Mouse (Mus musculus): ENCODE results near the gene Cfap77.

Cfap77 gene

DNA sequence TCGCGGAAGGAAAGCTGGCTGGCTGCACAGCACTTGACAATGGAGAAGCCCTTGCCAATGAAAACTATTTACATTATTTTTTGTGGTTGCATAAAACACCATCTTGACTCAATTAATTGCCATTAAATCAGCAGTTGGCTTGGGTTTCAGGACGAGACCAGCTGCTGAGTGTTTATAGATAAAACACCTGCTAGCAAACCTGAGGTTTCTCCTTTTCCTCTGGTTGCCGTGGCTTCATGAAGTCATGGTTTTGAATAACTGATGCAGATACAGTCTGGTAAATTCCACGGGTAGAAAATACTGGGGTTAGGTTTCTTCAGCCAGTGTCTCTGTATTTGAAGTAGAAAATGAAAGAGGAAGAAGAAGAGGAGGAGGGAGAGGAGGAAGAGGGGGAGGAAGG lies 2.9 kb downstream of the Cfap77 start:
- DNase-seq (ENCODE audit: low read depth, low spot score) = no peak

DNA sequence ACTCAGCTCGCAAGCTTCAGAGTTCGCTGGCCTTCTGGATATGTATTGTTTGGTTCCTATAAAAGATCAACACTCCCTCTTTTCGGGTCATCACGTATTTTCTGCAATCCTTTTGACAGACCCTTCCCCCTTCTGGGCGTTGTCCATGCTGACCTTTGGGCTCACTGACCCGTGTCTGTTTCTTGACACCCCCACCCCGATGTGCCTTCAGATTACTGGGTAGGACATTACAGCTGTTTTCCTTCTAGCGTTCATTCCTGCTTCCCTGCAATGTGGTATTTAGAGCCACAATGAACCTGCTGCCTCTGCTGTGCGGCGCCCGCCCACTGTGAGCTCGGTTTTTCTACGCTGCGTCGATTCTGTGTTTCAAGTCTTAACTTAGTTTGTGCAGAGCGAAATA lies 8.7 kb downstream of the Cfap77 start:
- no peak for DNase-seq (ENCODE audit: low read depth, low spot score)

DNA sequence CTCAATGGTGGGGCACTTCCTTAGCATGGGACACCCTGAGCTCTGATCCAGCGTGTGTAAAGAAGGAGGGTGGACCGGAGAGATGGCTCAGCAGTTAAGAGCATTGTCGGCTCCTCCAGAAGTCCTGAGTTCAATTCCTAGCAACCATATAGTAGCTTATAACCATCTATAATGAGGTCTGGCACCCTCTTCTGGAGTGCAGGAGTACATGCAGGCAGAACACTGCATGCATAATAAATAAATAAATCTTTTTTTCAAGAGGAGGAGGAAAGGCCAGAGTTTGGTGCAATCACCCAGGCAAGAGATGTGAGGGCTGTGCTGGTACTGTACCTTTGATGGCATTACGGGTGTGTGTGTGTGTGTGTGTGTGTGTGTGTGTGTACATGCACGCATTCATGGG lies 12.7 kb downstream of the Cfap77 start:
- DNase-seq (ENCODE audit: low read depth, low spot score) = no peak

DNA sequence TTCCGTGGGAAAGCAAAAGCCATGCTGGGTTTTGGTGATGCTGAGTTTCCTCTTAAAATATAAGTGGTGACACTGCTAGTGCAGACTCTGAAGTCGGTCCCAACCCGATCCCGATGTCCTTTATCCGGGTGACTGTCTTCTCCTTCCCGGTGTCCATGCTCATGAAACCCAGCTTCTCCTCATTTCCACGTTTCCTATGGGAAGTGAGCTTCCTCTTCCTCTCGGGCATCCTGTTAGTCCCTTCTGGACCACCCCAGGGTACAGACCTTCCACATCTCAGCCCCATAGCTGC lies 13.4 kb downstream of the Cfap77 start:
- no peak for DNase-seq (ENCODE audit: low read depth, low spot score)

DNA sequence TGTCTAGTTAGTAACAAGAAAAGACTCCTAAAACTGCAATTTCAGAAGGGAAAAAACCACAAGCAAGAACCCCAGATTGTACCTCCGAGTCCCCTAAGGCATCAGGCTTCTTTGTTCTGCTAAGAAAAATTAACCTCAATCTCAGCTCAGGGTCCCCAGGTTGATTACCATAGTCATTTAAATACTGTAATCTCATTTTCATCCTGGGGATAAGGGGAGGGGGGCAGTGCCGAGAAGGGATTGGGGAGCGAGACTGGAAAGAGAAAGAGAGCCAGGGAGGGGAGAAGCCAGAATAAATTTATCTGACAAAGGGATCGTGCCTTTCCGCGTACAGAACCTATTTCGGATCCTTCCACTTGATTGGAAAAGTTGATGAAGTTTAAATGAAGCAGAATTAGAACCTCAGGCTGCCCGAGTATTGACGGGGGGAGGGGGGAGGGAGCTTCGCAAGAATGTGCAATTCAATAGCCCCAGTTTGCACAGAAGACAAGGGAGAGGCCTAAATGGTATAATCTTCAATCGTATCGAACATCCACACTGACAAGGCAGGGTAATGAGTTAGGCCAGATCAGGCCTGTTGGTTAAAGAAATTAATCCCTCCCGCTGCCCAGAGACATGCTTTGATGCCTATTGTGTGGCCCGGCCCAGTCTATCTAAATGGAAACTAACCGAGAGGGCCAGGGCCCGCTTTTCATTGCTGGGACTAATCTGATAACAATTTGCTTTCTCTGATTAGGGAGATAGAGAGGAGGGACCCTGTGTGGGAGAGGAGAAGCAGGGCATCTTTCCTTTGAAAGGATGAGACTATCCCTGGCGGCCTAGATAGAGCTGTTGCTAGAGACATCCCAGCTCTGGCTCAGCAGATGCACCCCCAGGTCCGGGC lies 14.0 kb downstream of the Cfap77 start:
- no peak for DNase-seq (ENCODE audit: low read depth, low spot score)

DNA sequence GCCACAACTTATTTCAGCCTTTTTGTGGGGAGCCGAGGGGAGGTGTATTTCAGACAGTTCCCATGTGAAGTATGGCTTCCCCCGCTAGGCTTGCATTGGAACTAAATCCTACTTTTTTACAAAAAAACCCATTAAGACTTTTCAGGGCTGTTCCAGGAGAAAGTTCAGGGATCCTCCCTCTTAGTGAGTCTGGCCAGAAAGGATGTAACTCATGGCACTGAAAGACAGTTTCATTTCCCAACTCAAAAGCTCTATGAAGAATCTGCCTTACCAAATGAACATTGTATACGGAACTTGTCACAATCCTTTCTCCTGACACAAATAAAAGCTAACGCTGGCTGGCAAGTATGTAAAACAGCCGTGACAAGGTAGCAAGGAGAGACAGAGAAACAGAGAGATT lies 15.1 kb downstream of the Cfap77 start:
- DNase-seq (ENCODE audit: low read depth, low spot score) = no peak

DNA sequence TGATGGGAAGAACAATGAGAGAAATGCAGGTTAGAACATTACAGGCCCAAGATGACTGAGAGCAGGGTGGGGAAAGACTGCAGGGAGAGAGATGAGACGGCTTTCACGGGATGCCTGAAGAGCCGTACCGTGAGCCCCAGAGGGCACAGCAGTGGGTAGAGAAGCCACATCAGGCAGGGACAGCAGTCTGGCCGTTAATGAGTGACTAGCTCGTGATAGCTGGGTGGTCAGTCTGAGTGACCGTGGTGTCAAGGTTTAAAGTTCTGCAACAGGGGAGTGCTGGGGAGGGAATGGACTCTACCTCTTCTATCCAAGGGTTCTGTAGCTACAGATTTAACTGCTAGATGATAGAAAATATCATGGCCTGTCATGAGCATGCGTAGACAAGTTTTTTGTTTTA lies 19.2 kb downstream of the Cfap77 start:
- no peak for DNase-seq (ENCODE audit: low read depth, low spot score)

DNA sequence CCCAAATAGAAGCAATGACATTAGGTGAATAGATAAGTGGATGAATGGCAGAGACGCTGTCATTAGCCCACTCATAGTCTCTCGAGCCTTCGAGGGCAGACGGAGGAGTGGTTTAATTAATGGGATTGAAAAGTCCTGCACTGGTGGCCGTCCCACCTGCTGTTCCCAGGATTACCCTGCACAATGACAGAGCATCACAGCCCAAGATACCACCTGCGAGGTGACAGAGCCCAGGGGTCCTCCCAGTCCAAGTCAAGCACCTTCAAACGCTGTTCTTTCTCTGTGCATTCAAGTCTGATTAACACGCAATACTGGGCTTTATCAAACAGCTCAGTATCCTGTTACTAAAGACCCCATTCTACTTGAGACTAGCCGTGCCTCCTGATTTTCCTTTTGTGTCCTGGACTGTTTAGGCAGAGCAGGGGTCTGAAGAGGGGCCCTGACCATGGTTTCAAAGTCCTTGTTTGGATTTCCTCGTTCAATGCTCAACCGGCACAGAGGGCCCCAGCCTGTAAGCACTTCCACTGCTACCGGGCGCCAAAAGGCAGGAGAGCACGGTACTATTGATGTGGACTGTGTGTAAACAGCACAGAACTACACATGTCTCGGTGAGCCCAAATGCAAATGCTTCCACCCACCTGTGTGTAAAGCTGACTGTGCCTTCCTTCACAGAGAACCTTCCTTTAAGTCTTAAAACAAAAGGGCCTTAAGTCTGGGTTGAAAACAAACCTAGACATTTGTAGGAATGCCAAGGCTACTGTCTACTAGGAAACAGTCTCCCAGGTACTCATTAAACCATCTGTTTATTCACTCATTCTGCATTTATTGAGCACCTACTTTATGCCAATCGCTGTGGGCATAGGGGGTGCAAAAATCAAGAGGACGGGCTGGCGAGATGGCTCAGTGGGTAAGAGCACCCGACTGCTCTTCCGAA lies 20.1 kb downstream of the Cfap77 start:
- no peak for DNase-seq (ENCODE audit: low read depth, low spot score)

DNA sequence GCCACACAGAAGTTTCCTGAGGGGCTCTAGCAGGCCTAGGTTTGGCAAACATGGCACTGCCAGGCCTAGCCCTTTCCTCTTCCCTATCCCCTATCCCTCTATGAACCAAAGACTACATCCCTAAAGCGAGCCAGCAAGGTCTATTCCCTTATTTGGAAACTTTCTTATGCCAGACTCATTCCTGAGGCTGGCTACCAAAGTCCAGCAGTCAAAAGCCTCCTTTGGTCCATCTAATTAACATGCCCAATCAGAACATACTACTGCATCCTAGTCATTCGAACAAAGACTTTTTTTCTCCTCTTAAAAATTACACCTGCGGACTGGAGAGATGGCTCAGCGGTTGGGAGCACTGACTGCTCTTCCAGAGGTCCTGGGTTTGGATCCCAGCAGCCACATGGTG lies 22.9 kb downstream of the Cfap77 start:
- DNase-seq (ENCODE audit: low read depth, low spot score) = no peak

DNA sequence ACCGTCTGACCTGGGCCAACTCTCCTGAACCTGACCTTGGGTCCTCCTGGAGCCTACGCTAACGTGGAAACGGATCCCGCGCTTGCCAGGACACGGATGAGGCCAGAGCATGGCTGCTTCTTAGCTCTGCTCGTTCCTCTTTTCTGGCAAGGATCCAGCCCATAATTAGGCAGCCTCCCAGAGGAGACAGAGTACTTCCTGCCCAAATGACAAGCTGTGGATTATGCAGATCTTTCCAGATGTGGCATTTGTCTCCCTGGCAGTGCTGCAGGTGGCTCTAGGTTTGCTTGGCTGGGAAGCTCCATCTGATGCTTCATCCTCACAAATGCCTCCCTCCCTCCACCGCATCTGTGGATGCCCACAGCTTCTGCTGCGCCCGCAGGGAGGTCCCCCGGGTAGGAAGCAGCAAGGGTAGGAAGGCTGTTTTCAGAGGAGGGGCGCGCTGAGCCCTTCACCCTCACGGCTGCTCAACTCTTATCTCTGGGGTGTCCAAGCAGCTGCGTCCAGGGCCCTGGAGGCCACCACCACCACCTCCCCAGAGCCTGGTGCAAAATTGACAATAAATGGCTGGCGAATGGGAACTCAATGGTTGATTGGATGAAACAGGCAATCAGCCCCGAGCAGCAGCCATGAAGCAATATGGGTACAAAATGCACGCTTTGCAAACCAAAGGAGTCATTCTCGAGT lies 24.7 kb downstream of the Cfap77 start:
- no peak for DNase-seq (ENCODE audit: low read depth, low spot score)

DNA sequence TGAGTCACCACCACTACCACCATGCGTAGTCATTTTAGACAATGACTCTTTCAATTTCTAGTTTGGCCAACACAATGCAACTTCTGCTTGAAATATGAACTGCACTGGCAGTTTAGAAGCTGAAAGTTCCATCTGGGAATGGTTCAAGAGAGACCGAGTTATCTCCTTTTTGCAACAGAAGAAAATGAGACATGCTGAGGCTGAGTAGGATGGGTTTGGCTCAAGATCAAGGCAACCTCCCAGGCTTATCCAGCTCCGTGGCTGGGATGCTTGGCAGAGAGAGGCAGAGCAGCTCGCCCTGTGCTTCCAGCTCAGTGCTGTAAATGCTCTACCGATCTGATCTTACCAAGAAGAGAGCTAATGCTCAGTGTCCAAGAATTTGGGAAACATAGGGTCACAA lies 29.6 kb downstream of the Cfap77 start:
- DNase-seq (ENCODE audit: low read depth, low spot score) = peak; percentile 76

DNA sequence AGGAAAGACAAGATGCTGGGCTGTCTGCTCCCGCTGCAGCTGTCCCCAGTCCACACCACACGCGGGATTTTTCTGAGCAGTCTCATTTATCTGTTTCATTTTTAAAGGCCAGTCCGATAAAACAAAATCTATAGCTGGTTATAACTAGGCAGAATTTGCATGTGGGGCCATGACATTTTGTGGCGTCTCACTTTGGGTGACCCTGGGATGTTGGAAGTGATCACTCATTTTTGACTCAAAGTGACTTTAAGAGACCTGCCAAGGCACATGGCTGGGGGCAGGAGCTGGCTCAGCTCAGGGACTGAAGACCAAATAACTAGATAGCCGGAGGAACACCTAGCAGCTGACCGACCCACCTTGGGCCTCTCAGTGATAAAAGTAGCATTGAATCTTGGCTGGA lies 31.9 kb downstream of the Cfap77 start:
- no peak for DNase-seq (ENCODE audit: low read depth, low spot score)

DNA sequence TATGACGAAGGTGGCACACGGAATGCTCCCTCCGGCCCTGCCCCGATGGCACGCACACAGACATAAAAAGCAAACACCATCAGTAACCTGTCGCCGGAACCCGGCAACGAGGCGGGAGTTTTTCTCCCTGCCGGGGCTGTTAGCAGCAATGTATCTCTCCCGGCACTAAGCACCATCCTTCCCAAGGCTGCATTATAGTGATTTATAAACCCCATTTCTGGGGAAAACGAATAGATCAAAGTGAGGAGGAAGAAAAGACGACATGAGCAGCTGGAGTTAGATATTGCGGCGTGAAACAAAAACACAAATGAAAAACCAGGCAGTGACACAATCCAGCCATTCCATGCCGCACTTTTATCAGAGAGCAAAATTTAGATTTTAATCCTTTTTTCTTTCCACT lies 33.8 kb downstream of the Cfap77 start:
- no peak for DNase-seq (ENCODE audit: low read depth, low spot score)

DNA sequence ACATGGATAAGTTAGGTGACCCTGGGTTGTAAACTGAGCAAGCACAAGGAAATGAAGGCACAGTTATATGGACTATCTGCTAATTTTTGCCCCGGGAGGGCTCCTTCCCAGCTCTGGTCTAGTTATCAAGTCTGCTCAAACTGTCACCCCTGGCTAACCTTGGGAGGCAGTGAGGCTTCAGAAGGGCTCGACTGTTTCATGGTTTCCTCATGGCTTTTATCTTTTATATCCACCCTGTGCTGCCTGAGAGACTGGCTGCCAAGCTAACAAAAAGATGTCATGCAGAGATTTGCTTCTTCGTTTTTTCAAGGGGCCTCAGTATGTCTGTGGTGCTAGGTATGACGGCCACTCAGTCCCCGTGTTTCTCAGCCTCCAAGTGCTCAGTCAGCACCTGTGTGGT lies 36.2 kb downstream of the Cfap77 start:
- DNase-seq (ENCODE audit: low read depth, low spot score) = no peak

DNA sequence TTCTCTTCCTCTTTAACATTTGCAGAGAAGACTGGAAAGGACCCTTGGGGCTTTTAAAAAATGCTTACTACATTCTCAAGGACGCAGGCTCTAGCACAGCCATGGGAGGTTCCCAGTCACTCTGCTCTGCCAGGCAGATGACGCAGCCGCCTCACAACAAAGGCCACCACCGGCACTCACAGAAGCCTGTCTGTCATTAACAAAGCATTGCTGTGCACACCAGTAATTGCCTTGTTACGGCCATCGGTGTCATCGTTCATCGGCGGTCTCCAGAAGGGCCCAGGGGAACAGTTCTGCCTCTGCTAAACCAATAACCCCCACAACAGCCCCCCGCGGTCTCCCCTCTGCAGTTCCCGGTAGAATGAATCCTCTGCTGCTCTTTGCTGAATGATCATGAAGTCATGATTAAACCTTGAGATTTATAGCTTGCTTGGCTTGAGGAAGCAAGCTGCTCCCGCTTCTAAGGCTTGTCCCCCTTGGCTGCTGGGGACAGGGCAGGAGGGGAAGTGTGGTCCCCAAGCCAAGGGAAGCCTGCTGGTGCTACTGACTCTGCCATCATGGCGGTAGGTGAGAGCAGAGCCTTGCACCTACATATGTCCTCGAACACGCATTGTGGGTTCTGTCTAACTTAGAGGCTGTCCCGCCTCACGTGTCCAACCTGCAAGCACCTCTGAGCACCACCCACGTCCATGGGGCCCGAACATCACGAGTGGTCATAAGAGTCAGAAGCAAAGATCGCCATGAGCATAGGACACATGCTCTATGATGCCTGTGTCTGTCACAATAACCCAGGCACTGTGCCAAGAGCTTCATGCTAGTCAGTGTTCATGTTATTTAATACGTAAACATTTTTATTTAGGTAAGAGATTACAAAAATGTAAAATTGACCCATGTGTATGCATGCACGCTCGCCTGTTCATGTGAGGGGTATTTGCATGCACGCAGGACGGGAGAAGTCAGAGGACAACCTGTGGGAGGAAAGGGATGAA lies 38.0 kb downstream of the Cfap77 start:
- no peak for DNase-seq (ENCODE audit: low read depth, low spot score)

DNA sequence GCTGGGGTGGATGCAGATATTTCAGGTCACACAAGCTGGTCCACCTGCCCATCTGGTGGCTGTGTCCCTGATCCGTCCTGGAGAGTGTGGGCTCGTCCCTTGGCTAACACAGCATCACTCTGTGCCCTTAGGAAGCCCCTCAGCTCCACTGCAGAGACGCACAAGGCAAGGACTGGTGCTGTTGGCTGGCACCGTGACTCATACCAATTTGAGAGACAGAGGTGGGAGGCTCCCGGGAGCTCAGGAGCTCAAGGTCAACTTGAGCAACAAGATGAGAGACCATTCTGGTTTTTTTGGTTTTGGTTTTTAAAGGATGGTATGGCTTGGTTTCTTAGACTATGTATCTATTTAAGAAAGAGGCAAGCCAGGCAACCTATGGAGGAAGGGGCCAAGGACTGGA lies 42.3 kb downstream of the Cfap77 start:
- DNase-seq (ENCODE audit: low read depth, low spot score) = no peak

DNA sequence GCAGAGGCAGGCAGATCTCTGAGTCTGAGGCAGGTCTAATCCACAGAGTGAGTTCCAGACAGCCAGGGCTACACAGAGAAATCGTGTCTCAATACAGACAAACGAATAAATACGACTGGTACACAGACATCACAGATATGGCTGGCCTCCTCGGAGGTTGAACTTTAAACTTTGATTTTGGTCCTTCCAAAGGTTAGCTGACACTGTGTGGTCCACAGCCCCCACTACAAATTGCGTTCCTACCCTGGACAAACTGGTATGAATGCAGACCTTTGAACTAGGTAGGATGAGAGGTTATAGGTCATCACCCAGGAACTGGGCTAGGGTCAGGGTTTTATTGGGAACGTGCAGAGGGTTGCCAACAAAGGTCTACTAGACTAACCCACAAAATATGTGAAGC lies 47.2 kb downstream of the Cfap77 start:
- DNase-seq (ENCODE audit: low read depth, low spot score) = no peak

DNA sequence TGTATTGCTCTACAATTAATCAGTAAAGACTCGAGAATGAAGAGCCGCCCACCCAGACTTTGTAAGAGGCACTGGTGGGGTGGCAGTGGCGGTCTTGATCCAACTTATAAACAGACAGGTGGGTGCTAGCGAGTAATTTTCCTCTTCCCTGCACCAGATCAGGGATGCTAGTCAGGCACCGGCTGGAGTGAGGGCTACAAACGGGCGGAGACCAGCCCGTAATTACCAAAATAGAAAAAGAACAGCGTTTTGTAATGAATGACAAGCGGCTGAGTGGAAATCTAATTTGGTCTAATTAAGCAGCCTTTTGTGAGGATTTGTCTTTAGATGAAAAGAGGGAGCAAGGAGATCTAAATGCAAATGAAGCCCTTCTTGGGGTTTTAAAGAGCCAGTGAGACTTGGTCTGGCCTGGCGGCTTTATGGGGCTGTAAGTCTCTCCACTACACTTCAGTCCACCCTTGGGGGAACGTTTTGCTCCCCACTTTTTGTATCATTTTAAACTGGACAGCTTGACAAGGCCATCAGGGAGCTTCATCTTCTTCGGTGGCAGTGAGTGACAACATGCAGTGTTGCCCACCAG lies 48.3 kb downstream of the Cfap77 start:
- DNase-seq (ENCODE audit: low read depth, low spot score) = no peak

DNA sequence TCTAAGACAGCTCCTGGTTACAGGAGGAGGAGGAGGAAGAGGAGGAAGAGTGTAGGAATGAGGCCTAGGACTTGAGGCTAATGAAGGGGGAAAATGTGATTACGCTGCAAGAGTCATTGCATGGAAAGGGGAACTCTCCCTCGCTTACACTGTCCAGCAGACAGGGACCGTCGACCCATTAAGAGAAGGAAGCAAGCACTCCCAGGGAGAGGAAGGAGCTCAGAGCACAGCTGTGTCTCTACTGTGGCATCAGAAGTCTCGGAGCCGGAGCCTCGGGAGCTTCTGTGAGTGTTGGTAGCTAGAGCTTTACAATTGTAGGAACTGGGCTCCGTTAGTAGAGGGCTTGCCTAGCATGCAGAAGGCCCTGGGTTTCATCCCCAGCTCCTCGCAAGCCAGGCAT lies 50.8 kb downstream of the Cfap77 start:
- DNase-seq (ENCODE audit: low read depth, low spot score) = no peak

DNA sequence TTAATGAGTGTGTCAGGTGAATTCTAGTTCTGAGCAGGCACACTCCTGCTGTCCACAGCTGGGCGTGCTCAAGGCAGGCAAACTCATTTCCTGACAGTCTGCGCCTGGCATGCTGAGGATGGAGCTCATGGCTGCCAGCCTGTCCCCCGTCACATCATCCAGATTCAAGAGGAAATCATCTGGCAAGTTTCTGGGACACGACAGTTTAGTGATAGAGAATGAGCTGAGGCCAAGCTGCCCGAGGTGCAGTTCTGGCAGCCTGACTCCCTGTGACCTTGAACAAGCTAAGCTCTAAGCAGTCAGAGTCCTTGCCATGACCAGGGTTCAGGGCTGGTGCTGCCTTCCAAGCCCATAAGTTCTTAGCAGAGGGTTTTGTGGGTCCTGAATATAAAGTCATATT lies 56.6 kb downstream of the Cfap77 start:
- no peak for DNase-seq (ENCODE audit: low read depth, low spot score)
